Mouse (Mus musculus) right cerebral cortex, postnatal 4 days (tissue): Measurements from ENCODE around the gene Gal3st4.

ENCODE experiments used
- DNase-seq: peaks from one replicate; pipeline ENCODE4 v3.0.0-alpha.2; 2022

The Gal3st4 gene

GRCm38 (mm10) chr5:138272409-138272923 lies at the start of gene Gal3st4:
TSS of gene Gal3st4 (minus strand) at chr5:138272840.
- DNase-seq, result no peak

GRCm38 (mm10) chr5:138312795-138313194 lies 40.2 kb upstream of the Gal3st4 start:
- DNase-seq, result no peak

GRCm38 (mm10) chr5:138299613-138300012 lies 27.0 kb upstream of the Gal3st4 start:
- no peak for DNase-seq

- DNase-seq, result no peak
These were observed 21.5 kb upstream of the Gal3st4 start for GRCm38 (mm10) chr5:138294158-138294557.

- no peak for DNase-seq
These were observed 19.0 kb upstream of the Gal3st4 start for GRCm38 (mm10) chr5:138291638-138292037.

- no peak for DNase-seq
These were observed 15.2 kb upstream of the Gal3st4 start for GRCm38 (mm10) chr5:138287861-138288260.

GRCm38 (mm10) chr5:138283540-138283939 lies 10.9 kb upstream of the Gal3st4 start:
- DNase-seq, result no peak

GRCm38 (mm10) chr5:138281798-138282197 lies 9.2 kb upstream of the Gal3st4 start:
- no peak for DNase-seq

GRCm38 (mm10) chr5:138280829-138281228 lies 8.2 kb upstream of the Gal3st4 start:
- no peak for DNase-seq

GRCm38 (mm10) chr5:138280425-138280768 lies 7.8 kb upstream of the Gal3st4 start:
- no peak for DNase-seq

- peak; percentile 91 for DNase-seq
These were observed 7.2 kb upstream of the Gal3st4 start, which contains the start of the genes Gm43720, Gpc2 and Stag3 for GRCm38 (mm10) chr5:138279585-138280424. TSS of gene Gm43720 (minus strand) at chr5:138279958. TSS of gene Gpc2 (minus strand) at chr5:138280005. TSS of gene Stag3 (plus strand) at chr5:138280240.

GRCm38 (mm10) chr5:138277994-138278393 lies 5.4 kb upstream of the Gal3st4 start:
- DNase-seq, result no peak

- DNase-seq, result no peak
These were observed 2.8 kb upstream of the Gal3st4 start for GRCm38 (mm10) chr5:138275216-138276050.

- DNase-seq, result no peak
These were observed 1.5 kb upstream of the Gal3st4 start for GRCm38 (mm10) chr5:138274186-138274585.

- no peak for DNase-seq
These were observed 1.4 kb downstream of the Gal3st4 start for GRCm38 (mm10) chr5:138271232-138271631.

GRCm38 (mm10) chr5:138268980-138269379 lies 3.7 kb downstream of the Gal3st4 start:
- no peak for DNase-seq

- DNase-seq, result no peak
These were observed 5.5 kb downstream of the Gal3st4 start for GRCm38 (mm10) chr5:138267114-138267513.

- DNase-seq, result no peak
These were observed 6.9 kb downstream of the Gal3st4 start for GRCm38 (mm10) chr5:138265712-138266111.

GRCm38 (mm10) chr5:138264207-138264578 lies 8.4 kb downstream of the Gal3st4 start:
- DNase-seq, result no peak

- DNase-seq, result peak; percentile 93
These were observed 9.1 kb downstream of the Gal3st4 start, which contains the start of gene BC037034 for GRCm38 (mm10) chr5:138263260-138264206. TSS of gene BC037034 (minus strand) at chr5:138264033.

- DNase-seq, result no peak
These were observed 9.9 kb downstream of the Gal3st4 start for GRCm38 (mm10) chr5:138262582-138263240.

- DNase-seq, result no peak
These were observed 10.6 kb downstream of the Gal3st4 start for GRCm38 (mm10) chr5:138262001-138262400.
